22 mouse cellular contexts compared by ENCODE assay signal in genomic region chr1:59298491-59299090, GRCm38 (mm10). TPM values are rescaled to one million over a fixed set of nuclear protein-coding genes. Genes with fewer than 3 reads are reported as not detected.
DNase-seq lines count a peak whose midpoint lies in the region; ATAC-seq and TF ChIP-seq lines count a peak whose summit lies in the region.
"Had no signal": no experiment of that assay in that cellular context is flagged by ENCODE, and none has a peak within 500 bp of the region (broad histone marks: within the 10 kb centered on the region; RNA-seq: fewer than 3 reads in every experiment).

No protein-coding gene starts in this region.

- H3K4me1 ChIP-seq in kidney, postnatal 0 days (replicated peaks; ENCODE audit: insufficient read depth, low read length) = no peaks in the 10 kb centered on the region
- H3K4me1 ChIP-seq in kidney, embryonic 14.5 days (ENCODE audit: control insufficient read depth, insufficient read depth, low read length) = no peaks in the 10 kb centered on the region
- H3K4me1 ChIP-seq in embryonic fibroblast, embryonic 13.5 days (ENCODE audit: control insufficient read depth, insufficient read depth, low read length) = 0 out of 2 replicates have a peak, but pooled peaks cover 3% of the 10 kb centered on the region
- no peaks in the 10 kb centered on the region for H3K4me1 ChIP-seq in intestine, postnatal 0 days (replicated peaks; ENCODE audit: control insufficient read depth, insufficient read depth, low read length)
- no peaks in the 10 kb centered on the region for H3K4me1 ChIP-seq in forebrain, embryonic 14.5 days (ENCODE audit: control insufficient read depth, insufficient read depth, low read length)
- H3K4me1 ChIP-seq: forebrain, embryonic 12.5 days; intestine, embryonic 15.5 days; liver, embryonic 13.5 days; midbrain, embryonic 10.5 days had no signal

- no peak for ATAC-seq in kidney, postnatal 0 days (replicated peaks; ENCODE audit: low FRiP score, low read depth)
- ATAC-seq in kidney, embryonic 14.5 days (ENCODE audit: low FRiP score, low TSS enrichment) = no peak
- ATAC-seq in intestine, postnatal 0 days = no peak
- ATAC-seq in forebrain, embryonic 14.5 days = no peak
- ATAC-seq: intestine, embryonic 15.5 days had no signal

- no peaks in the 10 kb centered on the region for H3K27me3 ChIP-seq in kidney, postnatal 0 days (ENCODE audit: insufficient read depth, low read length)
- H3K27me3 ChIP-seq in kidney, embryonic 14.5 days (ENCODE audit: control insufficient read depth, insufficient read depth, low read length) = no peaks in the 10 kb centered on the region
- H3K27me3 ChIP-seq in intestine, postnatal 0 days (replicated peaks; ENCODE audit: control insufficient read depth, insufficient read depth, low read length) = no peaks in the 10 kb centered on the region
- H3K27me3 ChIP-seq in forebrain, embryonic 14.5 days (replicated peaks; ENCODE audit: control insufficient read depth, insufficient read depth, low read length) = no peaks in the 10 kb centered on the region
- H3K27me3 ChIP-seq: intestine, embryonic 15.5 days; liver, embryonic 13.5 days; lung, embryonic 15.5 days had no signal

- no peaks in the 10 kb centered on the region for H3K36me3 ChIP-seq in kidney, postnatal 0 days (ENCODE audit: insufficient read depth, low read length)
- H3K36me3 ChIP-seq in kidney, embryonic 14.5 days (ENCODE audit: control insufficient read depth, insufficient read depth, low read length) = no peaks in the 10 kb centered on the region
- H3K36me3 ChIP-seq in intestine, postnatal 0 days (ENCODE audit: control insufficient read depth, insufficient read depth) = no peaks in the 10 kb centered on the region
- H3K36me3 ChIP-seq in forebrain, embryonic 14.5 days (ENCODE audit: control insufficient read depth, insufficient read depth, low read length) = no peaks in the 10 kb centered on the region
- H3K36me3 ChIP-seq: forebrain, embryonic 12.5 days; heart, embryonic 10.5 days; intestine, embryonic 15.5 days; liver, embryonic 13.5 days; lung, embryonic 15.5 days; midbrain, embryonic 10.5 days had no signal

- no peak overlapping the region for H3K9ac ChIP-seq in kidney, postnatal 0 days (ENCODE audit: low read depth, low read length)
- H3K9ac ChIP-seq in kidney, embryonic 14.5 days (ENCODE audit: low read depth, low read length) = no peak overlapping the region
- H3K9ac ChIP-seq in intestine, postnatal 0 days (ENCODE audit: low read depth, low read length) = no peak overlapping the region
- no peak overlapping the region for H3K9ac ChIP-seq in forebrain, embryonic 14.5 days (ENCODE audit: low read length)
- H3K9ac ChIP-seq: forebrain, embryonic 12.5 days; hindbrain, embryonic 14.5 days; intestine, embryonic 15.5 days; liver, embryonic 13.5 days; lung, embryonic 15.5 days had no signal

- no peaks in the 10 kb centered on the region for H3K9me3 ChIP-seq in kidney, postnatal 0 days (replicated peaks; ENCODE audit: low read length)
- H3K9me3 ChIP-seq in kidney, embryonic 14.5 days (ENCODE audit: control insufficient read depth, low read length) = no peaks in the 10 kb centered on the region
- no peaks in the 10 kb centered on the region for H3K9me3 ChIP-seq in intestine, postnatal 0 days (ENCODE audit: control insufficient read depth)
- no peaks in the 10 kb centered on the region for H3K9me3 ChIP-seq in forebrain, embryonic 14.5 days (replicated peaks; ENCODE audit: control insufficient read depth, low read length)
- H3K9me3 ChIP-seq: forebrain, embryonic 12.5 days; heart, embryonic 10.5 days; intestine, embryonic 15.5 days; liver, embryonic 13.5 days; lung, embryonic 15.5 days; midbrain, embryonic 10.5 days had no signal

- no peak overlapping the region for H3K27ac ChIP-seq in kidney, postnatal 0 days
- H3K27ac ChIP-seq in kidney, embryonic 14.5 days (ENCODE audit: low read depth, low read length) = no peak overlapping the region
- peak overlapping the region; percentile 39; the same call in 1 of the 2 replicates for H3K27ac ChIP-seq in embryonic fibroblast, embryonic 13.5 days (ENCODE audit: insufficient read depth, low read length)
- H3K27ac ChIP-seq in intestine, postnatal 0 days (ENCODE audit: low read depth, low read length) = no peak overlapping the region
- H3K27ac ChIP-seq in forebrain, embryonic 14.5 days (ENCODE audit: low read depth, low read length) = no peak overlapping the region
- H3K27ac ChIP-seq: forebrain, embryonic 12.5 days; heart, embryonic 10.5 days; hindbrain, embryonic 14.5 days; intestine, embryonic 15.5 days; liver, embryonic 13.5 days; lung, embryonic 15.5 days; macrophage; midbrain, embryonic 10.5 days had no signal

- DNase-seq in kidney, postnatal 0 days (ENCODE audit: low spot score) = peak; percentile 64
- peak; percentile 18 for DNase-seq in NIH3T3 (ENCODE audit: low read depth)
- DNase-seq in thymus, postnatal 36 days = peak; percentile 26 to 52
- no peak for DNase-seq in forebrain, embryonic 14.5 days (ENCODE audit: low spot score)
- DNase-seq: adrenal gland, postnatal 25 days; cerebellum, adult 11-12 months; cerebellum, postnatal 36 days; gastrocnemius, postnatal 25 days; heart, postnatal 14 days; kidney, postnatal 14 days; liver, embryonic 13.5 days; retina, postnatal 1 day had no signal

- no peak for TF ChIP-seq POLR2A in embryonic fibroblast, embryonic 13.5 days (IDR thresholded peaks at IDR 0.05; ENCODE audit: low read depth, low read length)

- WGBS in kidney, postnatal 0 days = 49% methylated on average over 9 of the region's 9 CpGs
- WGBS in kidney, embryonic 14.5 days = 51% methylated on average over 9 of the region's 9 CpGs
- WGBS in intestine, postnatal 0 days = 43% methylated on average over 9 of the region's 9 CpGs
- 65% methylated on average over 9 of the region's 9 CpGs for WGBS in forebrain, embryonic 14.5 days

- no peak overlapping the region for H3K4me3 ChIP-seq in kidney, postnatal 0 days (replicated peaks; ENCODE audit: low read depth, low read length)
- H3K4me3 ChIP-seq in kidney, embryonic 14.5 days (ENCODE audit: low read length) = no peak overlapping the region
- H3K4me3 ChIP-seq in embryonic fibroblast, embryonic 13.5 days (ENCODE audit: insufficient read depth, low read length) = no peak overlapping the region
- H3K4me3 ChIP-seq in intestine, postnatal 0 days (ENCODE audit: low read depth, low read length) = no peak overlapping the region
- no peak overlapping the region for H3K4me3 ChIP-seq in forebrain, embryonic 14.5 days (ENCODE audit: low read depth, low read length)
- H3K4me3 ChIP-seq: forebrain, embryonic 12.5 days; heart, embryonic 10.5 days; intestine, embryonic 15.5 days; liver, embryonic 13.5 days; lung, embryonic 15.5 days; midbrain, embryonic 10.5 days had no signal

- no peak overlapping the region for H3K4me2 ChIP-seq in kidney, postnatal 0 days (ENCODE audit: low read length)
- H3K4me2 ChIP-seq in kidney, embryonic 14.5 days (replicated peaks; ENCODE audit: low read depth, low read length) = no peak overlapping the region
- no peak overlapping the region for H3K4me2 ChIP-seq in intestine, postnatal 0 days (replicated peaks; ENCODE audit: low read depth)
- H3K4me2 ChIP-seq in forebrain, embryonic 14.5 days (ENCODE audit: low read length) = no peak overlapping the region
- H3K4me2 ChIP-seq: forebrain, embryonic 12.5 days; hindbrain, embryonic 14.5 days; intestine, embryonic 15.5 days; liver, embryonic 13.5 days; lung, embryonic 15.5 days had no signal

- TF ChIP-seq CTCF in kidney, postnatal 0 days (IDR thresholded peaks at IDR 0.05; ENCODE audit: low read depth) = no peak
- no peak for TF ChIP-seq CTCF in embryonic fibroblast, embryonic 13.5 days (IDR thresholded peaks at IDR 0.05; ENCODE audit: borderline replicate concordance, insufficient read depth, low read length)
- TF ChIP-seq CTCF in intestine, postnatal 0 days (IDR thresholded peaks at IDR 0.05; ENCODE audit: low read depth) = no peak

RNA-seq across cellular contexts. Expression of gene Cdk15, which starts 41.9 kb away (rescaled TPM):
- polyA plus RNA-seq in kidney, postnatal 0 days (2015; fragmentation: Nextera tagmentation; extraction: Ambion mirVana) = 0.84 and 0.89 TPM in 2 replicates
- 0.53 and 0.93 TPM in 2 replicates for polyA plus RNA-seq in kidney, embryonic 14.5 days (2014; fragmentation: Nextera tagmentation; extraction: Ambion mirVana)
- polyA plus RNA-seq in embryonic fibroblast, embryonic 13.5 days (2011; ENCODE audit: insufficient read length, low read depth, missing spikeins) = 0.74 and 0.94 TPM in 2 replicates
- not detected in 2 replicates for polyA plus RNA-seq in intestine, postnatal 0 days (2015; fragmentation: Nextera tagmentation; extraction: Ambion mirVana)
- polyA plus RNA-seq in forebrain, embryonic 14.5 days (2014; fragmentation: Nextera tagmentation; extraction: Ambion mirVana) = 0.28 and 0.30 TPM in 2 replicates
- polyA plus RNA-seq: liver, embryonic 13.5 days; lung, embryonic 15.5 days had no signal
